Mouse (Mus musculus) intestine, embryonic 16.5 days (tissue): ENCODE measurements at regions not wholly inside any gene's neighbourhood (a gene's known extent, or its start where the extent isn't known, plus 50 kb on each side); places are given as distances from the start of the nearest gene placed in this dataset.

Experiments
- ATAC-seq: fragments of 200-750 bp; cut with Nextera tagmentation; 2 replicates; pipeline ENCODE4 v1.8.0; 2017; ENCODE audit warnings: moderate TSS enrichment, moderate library complexity
- H3K27ac ChIP-seq: fragments of 300-500 bp; sonication (generic); 2 replicates; pipeline ENCODE4 v1.5.1; 2014; ENCODE audit warnings: mild to moderate bottlenecking, low read length
- H3K27me3 ChIP-seq: fragments of 300-500 bp; sonication (generic); replicated peaks from 2 replicates; pipeline ENCODE4 v1.6.1; 2014; ENCODE audit warnings: low read length, control low read depth, mixed read lengths; ENCODE audit not compliant: control insufficient read depth, insufficient read depth
- H3K36me3 ChIP-seq: fragments of 300-500 bp; sonication (generic); 2 replicates; pipeline ENCODE4 v1.6.1; 2014; ENCODE audit warnings: low read length, control low read depth; ENCODE audit not compliant: control insufficient read depth, insufficient read depth
- H3K4me1 ChIP-seq: fragments of 300-500 bp; sonication (generic); 2 replicates; pipeline ENCODE4 v1.6.1; 2014; ENCODE audit warnings: low read length, control low read depth, mixed read lengths; ENCODE audit not compliant: control insufficient read depth, insufficient read depth
- H3K4me2 ChIP-seq: fragments of 300-500 bp; sonication (generic); 2 replicates; pipeline ENCODE4 v1.6.1; 2014; ENCODE audit warnings: low read depth, low read length, control low read depth
- H3K4me3 ChIP-seq: fragments of 300-500 bp; sonication (generic); 2 replicates; pipeline ENCODE4 v1.5.1; 2014; ENCODE audit warnings: mild to moderate bottlenecking, low read length
- H3K9ac ChIP-seq: fragments of 300-500 bp; sonication (generic); 2 replicates; pipeline ENCODE4 v1.6.1; 2014; ENCODE audit warnings: low read depth, low read length
- H3K9me3 ChIP-seq: fragments of 300-500 bp; sonication (generic); 2 replicates; pipeline ENCODE4 v1.6.1; 2016; ENCODE audit warnings: low read length, control low read depth; ENCODE audit not compliant: control insufficient read depth
- WGBS: fragments of 180-500 bp; shearing (Covaris S2); extraction: QIAGEN DNeasy Blood & Tissue Kit; methylation state at CpG from one replicate; pipeline ENCODE4 v1.1.7; 2014; 5-methylcytosine and 5-hydroxymethylcytosine counted together

DNA sequence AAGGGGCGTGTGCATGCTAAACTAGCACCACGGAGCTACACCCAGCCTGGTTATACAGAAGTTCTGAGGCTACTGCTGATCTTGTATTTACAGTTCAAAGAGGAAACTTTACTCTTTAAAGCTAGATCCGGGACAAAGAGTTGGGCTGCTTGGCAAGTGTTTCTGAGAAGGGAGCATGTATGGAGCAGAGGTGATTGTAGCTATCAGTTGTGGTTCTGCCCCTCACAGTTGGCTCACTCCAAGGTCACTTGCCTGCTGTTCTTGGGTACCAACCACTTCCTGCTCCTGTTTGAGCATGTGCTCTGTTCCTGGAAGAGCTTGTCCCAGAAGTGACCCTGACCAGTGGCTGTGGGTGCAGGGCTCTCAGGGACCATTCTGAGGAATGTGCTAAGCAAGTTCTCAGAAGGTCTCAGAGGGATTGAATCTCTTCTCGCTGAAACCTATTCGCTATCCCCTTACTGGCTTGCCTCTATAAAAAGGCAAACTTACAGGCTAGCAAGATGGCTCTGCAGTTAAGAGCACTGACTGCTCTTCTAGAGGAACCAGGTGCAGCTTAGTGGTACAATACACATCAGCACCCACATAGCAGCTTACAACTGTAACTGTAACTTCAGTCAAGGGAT is 94.9 kb upstream of the Max start:
- Histone ChIP-seq H3K36me3 (no peaks in the 10 kb centered on the region), H3K9ac (no peak overlapping the region), H3K27me3 (0 out of 2 replicates have a peak, but pooled peaks cover 2% of the 10 kb centered on the region), H3K4me1 (peaks cover 16% of the 10 kb centered on the region), H3K4me3 (no peak overlapping the region), H3K9me3 (no peaks in the 10 kb centered on the region), H3K4me2 (no peak overlapping the region), H3K27ac (0 out of 2 replicates have a peak overlapping the region, but pooled peaks have one; percentile 13)
- peak; percentile 34; the same call in 1 of the 2 replicates for ATAC-seq
- WGBS = 64% methylated on average over 5 of the region's 5 CpGs

GRCm38 (mm10) chr12:77054700-77055099 is 92.7 kb upstream of the Max start:
- no peak overlapping the region for H3K27ac ChIP-seq
- H3K36me3 ChIP-seq = no peaks in the 10 kb centered on the region
- H3K9me3 ChIP-seq = no peaks in the 10 kb centered on the region
- 79% methylated on average over 5 of the region's 5 CpGs for WGBS
- H3K4me1 ChIP-seq = peaks cover 13% of the 10 kb centered on the region; the same call in 1 of the 2 replicates
- no peak overlapping the region for H3K4me3 ChIP-seq
- H3K4me2 ChIP-seq = no peak overlapping the region
- no peak for ATAC-seq
- no peak overlapping the region for H3K9ac ChIP-seq
- H3K27me3 ChIP-seq = 0 out of 2 replicates have a peak, but pooled peaks cover 2% of the 10 kb centered on the region

DNA sequence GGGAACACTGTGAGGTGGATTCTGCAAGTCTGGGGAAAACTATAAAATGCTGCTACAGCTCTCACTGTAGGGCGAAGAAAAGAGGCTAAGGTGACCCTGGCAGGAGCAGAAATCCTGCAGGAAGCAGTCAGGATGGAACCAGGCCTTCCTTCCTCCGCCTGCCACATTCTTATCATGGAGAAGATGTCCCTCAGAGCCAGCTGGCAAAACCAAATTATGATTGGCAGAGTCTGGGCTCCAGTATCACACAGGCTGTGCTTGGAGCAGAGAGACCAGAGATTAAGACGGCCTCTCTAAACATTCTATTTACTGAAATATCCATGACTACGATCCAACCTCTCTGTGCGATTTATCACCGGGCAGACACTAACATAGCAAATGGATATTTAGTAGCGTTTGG is 92.2 kb upstream of the Max start:
- H3K27ac ChIP-seq = no peak overlapping the region
- H3K9ac ChIP-seq = no peak overlapping the region
- peaks cover 13% of the 10 kb centered on the region; the same call in 1 of the 2 replicates for H3K4me1 ChIP-seq
- 0 out of 2 replicates have a peak, but pooled peaks cover 2% of the 10 kb centered on the region for H3K27me3 ChIP-seq
- no peak overlapping the region for H3K4me2 ChIP-seq
- WGBS = 91% methylated on average over 7 of the region's 7 CpGs
- H3K4me3 ChIP-seq = no peak overlapping the region
- H3K36me3 ChIP-seq = no peaks in the 10 kb centered on the region
- H3K9me3 ChIP-seq = no peaks in the 10 kb centered on the region
- ATAC-seq = no peak

DNA sequence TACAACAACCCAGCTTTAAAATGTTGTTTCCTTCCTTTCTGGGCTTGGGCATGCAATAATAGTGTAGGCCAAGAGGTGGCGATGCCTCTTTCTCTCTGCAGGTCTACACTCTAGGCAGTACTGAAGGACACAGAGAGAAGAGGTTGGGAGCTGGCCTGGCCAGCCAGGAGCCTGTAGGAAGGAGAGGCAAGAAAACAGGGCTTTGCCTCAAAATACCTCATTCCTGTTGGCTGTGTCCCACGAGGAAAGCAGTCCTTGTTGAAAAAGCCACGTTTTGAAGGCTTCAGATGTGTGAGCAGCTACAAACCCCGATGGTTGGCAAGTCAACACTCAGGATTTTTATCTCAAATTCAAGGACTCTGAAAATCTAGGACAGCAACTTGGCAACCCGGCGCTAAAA is 90.9 kb upstream of the Max start:
- H3K9me3 ChIP-seq = no peaks in the 10 kb centered on the region
- H3K4me2 ChIP-seq = no peak overlapping the region
- H3K36me3 ChIP-seq = no peaks in the 10 kb centered on the region
- no peak overlapping the region for H3K9ac ChIP-seq
- H3K27me3 ChIP-seq = 0 out of 2 replicates have a peak, but pooled peaks cover 2% of the 10 kb centered on the region
- ATAC-seq = peak; percentile 66; the same call in 1 of the 2 replicates
- no peak overlapping the region for H3K4me3 ChIP-seq
- no peak overlapping the region for H3K27ac ChIP-seq
- 76% methylated on average over 6 of the region's 6 CpGs for WGBS
- peaks cover 7% of the 10 kb centered on the region; the same call in 1 of the 2 replicates for H3K4me1 ChIP-seq

GRCm38 (mm10) chr12:77048380-77048779 is 86.4 kb upstream of the Max start:
- 51% methylated on average over 11 of the region's 11 CpGs for WGBS
- H3K9ac ChIP-seq = no peak overlapping the region
- H3K27ac ChIP-seq = no peak overlapping the region
- ATAC-seq = no peak
- H3K4me2 ChIP-seq = no peak overlapping the region
- H3K36me3 ChIP-seq = no peaks in the 10 kb centered on the region
- no peaks in the 10 kb centered on the region for H3K4me1 ChIP-seq
- no peak overlapping the region for H3K4me3 ChIP-seq
- H3K9me3 ChIP-seq = no peaks in the 10 kb centered on the region
- 0 out of 2 replicates have a peak, but pooled peaks cover 2% of the 10 kb centered on the region for H3K27me3 ChIP-seq

- Histone ChIP-seq H3K36me3 (no peaks in the 10 kb centered on the region), H3K4me1 (no peaks in the 10 kb centered on the region), H3K27me3 (no peaks in the 10 kb centered on the region), H3K9ac (no peak overlapping the region), H3K9me3 (no peaks in the 10 kb centered on the region), H3K27ac (no peak overlapping the region), H3K4me2 (no peak overlapping the region), H3K4me3 (no peak overlapping the region)
- ATAC-seq = no peak
- 71% methylated on average over 1 of the region's 1 CpGs for WGBS
Observed at GRCm38 (mm10) chr12:77047273-77047672, 85.3 kb upstream of the Max start.

- Histone ChIP-seq H3K4me3 (no peak overlapping the region), H3K4me1 (no peaks in the 10 kb centered on the region), H3K4me2 (no peak overlapping the region), H3K36me3 (no peaks in the 10 kb centered on the region), H3K27me3 (no peaks in the 10 kb centered on the region), H3K9ac (no peak overlapping the region), H3K27ac (no peak overlapping the region), H3K9me3 (no peaks in the 10 kb centered on the region)
- ATAC-seq = no peak
- 47% methylated on average over 2 of the region's 2 CpGs for WGBS
Observed at GRCm38 (mm10) chr12:77045956-77046355, 84.0 kb upstream of the Max start.

DNA sequence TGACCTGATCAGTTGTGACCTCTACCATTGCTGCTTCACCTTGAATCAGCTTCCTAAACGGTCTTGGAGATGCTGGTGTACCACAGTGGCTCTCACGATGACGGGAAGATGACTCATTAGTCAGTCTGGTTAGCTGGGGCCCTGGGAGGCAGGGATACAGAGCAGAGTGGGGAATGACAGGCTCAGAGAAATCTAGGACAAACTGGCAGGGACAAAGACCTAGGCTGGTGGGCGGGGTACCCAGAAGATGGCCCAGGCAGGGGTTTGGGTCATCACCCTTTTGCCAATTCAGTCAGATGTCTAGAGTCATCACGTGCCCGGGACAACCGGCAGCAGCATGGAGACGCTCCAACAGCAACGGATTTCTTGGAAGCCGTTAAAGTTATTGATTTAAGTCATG is 83.4 kb upstream of the Max start:
- Histone ChIP-seq H3K9ac (no peak overlapping the region), H3K4me3 (no peak overlapping the region), H3K27me3 (no peaks in the 10 kb centered on the region), H3K36me3 (no peaks in the 10 kb centered on the region), H3K4me1 (no peaks in the 10 kb centered on the region), H3K4me2 (no peak overlapping the region), H3K9me3 (no peaks in the 10 kb centered on the region), H3K27ac (no peak overlapping the region)
- no peak for ATAC-seq
- 78% methylated on average over 10 of the region's 10 CpGs for WGBS

DNA sequence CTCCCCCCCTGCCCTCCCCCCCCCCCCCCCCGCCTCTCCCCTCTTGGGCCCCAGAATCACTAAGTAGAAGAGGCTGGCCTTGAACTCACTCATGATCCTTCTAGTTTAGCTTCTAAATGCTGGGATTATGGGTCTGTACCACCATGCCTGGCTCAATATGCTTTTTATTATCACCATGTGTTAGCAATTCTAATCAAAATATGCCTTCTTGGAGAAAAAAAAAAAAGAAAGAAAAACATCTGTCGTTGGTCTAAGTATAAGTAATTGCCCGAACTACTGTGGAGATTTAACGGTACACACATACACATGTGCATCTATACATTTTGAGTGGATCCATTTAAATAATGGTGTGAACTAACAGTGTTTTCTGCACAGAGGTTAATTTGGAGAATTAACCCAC is 80.4 kb upstream of the Max start:
- Histone ChIP-seq H3K27ac (no peak overlapping the region), H3K36me3 (no peaks in the 10 kb centered on the region), H3K4me2 (no peak overlapping the region), H3K9me3 (no peaks in the 10 kb centered on the region), H3K4me3 (no peak overlapping the region), H3K27me3 (no peaks in the 10 kb centered on the region), H3K4me1 (no peaks in the 10 kb centered on the region), H3K9ac (no peak overlapping the region)
- 74% methylated on average over 3 of the region's 4 CpGs for WGBS
- no peak for ATAC-seq

DNA sequence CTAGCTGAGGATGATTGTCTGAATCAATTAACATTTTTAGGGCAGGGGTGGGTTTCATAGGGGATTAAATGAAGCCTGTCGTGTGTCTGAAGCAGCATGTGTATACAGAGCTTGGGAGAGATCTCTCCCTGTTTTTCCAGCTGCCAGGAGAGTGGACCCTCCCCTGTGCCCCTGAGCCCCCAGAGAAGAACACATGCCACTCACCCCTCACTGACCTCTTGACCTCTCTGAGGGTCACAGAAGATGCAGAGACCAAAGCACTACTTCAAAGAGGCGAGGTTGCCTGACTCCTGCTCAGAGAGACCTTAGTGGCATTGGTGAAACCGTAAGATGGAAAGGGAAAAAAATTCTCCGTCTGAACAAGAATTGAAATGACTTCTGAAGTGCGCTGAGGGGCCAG is 79.1 kb upstream of the Max start:
- Histone ChIP-seq H3K4me1 (no peaks in the 10 kb centered on the region), H3K9me3 (no peaks in the 10 kb centered on the region), H3K27ac (no peak overlapping the region), H3K9ac (no peak overlapping the region), H3K27me3 (no peaks in the 10 kb centered on the region), H3K4me3 (no peak overlapping the region), H3K36me3 (no peaks in the 10 kb centered on the region), H3K4me2 (no peak overlapping the region)
- ATAC-seq = no peak
- WGBS = 52% methylated on average over 5 of the region's 5 CpGs
